Mouse (Mus musculus) testis, adult 2 months (tissue): ENCODE results near the gene Paip2b.

ENCODE experiments used
- CTCF ChIP-seq: fragments of 200-500 bp; IDR thresholded peaks from 2 replicates; pipeline ENCODE4 v1.5.1; 2012; ENCODE audit warnings: low read depth, mild to moderate bottlenecking, inconsistent platforms, low read length, moderate library complexity; ENCODE audit not compliant: control insufficient read depth, insufficient read depth, insufficient replicate concordance
- POLR2A ChIP-seq: fragments of 200-500 bp; IDR thresholded peaks from 2 replicates; pipeline ENCODE4 v1.6.1; 2012; ENCODE audit warnings: low read depth, mild to moderate bottlenecking, inconsistent platforms, low read length, moderate library complexity; ENCODE audit not compliant: control insufficient read depth

- TF ChIP-seq POLR2A = no peak
- no peak for TF ChIP-seq CTCF
Observed at GRCm38 (mm10) chr6:83818996-83819395, 12.5 kb downstream of the Paip2b start.
